Mouse (Mus musculus) liver, embryonic 14 days (tissue): Measurements from ENCODE around the gene Gm30302. TPM values are rescaled to one million over a fixed set of nuclear protein-coding genes. Genes with fewer than 3 reads are reported as not detected.

ENCODE experiments used
- polyA plus RNA-seq: library from polyadenylated mRNA; depleted of rRNA; stranded (reverse); fragments of >200 nt; gene quantifications from 2 replicates; pipeline ENCODE4 v1.2.3, GENCODE M21; 2012; rRNA removed

Gene Gm30302
- polyA plus RNA-seq = not detected in 2 replicates

DNA sequence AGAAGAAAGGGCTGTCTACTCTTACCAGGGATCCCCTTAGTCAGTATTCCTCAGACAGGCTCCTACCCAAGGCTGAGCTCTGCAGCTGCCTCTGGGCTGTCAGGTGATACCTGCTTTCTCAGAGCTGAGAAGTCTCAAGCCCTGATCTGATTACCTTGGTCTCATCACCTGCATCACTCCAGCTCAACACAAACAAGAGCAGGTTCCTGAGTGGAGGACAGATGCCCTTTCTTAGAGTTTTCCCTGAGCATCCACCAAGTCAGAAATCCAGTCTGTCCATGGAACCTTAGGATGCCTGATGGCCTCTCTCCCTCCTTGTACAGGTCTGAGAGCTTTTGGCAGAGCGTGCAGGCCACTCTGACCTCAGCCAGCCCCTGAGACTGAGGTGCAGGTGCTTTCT, at the start of gene Gm30302:
TSS of gene Gm30302 (minus strand) at position 101 of the 400 bp plus-strand sequence.

Other genes with a start within 250 kb of the Gm30302 start
- not detected in 2 replicates for gene Omd, start 216.5 kb downstream of the Gm30302 start, polyA plus RNA-seq
- gene Ogn, start 191.0 kb downstream of the Gm30302 start, polyA plus RNA-seq = 0.50 and 1.5 TPM in 2 replicates
- gene Cenpp, start 146.2 kb downstream of the Gm30302 start, polyA plus RNA-seq = 10.9 and 13.0 TPM in 2 replicates
- gene Nol8, start 145.9 kb downstream of the Gm30302 start, polyA plus RNA-seq = 6.2 and 6.3 TPM in 2 replicates
- 38.1 and 38.5 TPM in 2 replicates for gene Iars, start 116.9 kb downstream of the Gm30302 start, polyA plus RNA-seq